Mouse (Mus musculus): Measurements from ENCODE around the gene Slc16a9.

DNA sequence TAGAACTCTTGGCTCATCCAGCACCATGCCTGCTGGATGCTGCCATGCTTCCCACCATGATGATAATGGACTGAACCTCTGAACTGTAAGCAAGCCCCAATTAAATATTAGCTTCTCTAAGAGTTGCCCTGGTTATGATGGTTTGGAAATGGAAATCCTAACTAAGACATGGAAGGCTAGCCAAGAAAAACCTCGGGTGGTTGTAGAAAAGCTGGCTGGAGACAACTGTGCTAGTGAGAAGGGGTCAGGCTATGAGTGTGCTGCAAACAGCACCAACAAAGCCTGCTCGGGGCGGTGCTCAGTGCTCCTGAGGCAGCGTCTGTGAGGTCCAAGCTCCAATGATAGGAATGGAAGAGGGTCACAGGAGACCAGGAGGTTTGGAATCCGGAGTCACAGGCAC, 65.7 kb downstream of the Slc16a9 start:
- TF ChIP-seq MYOG (IDR thresholded peaks at IDR 0.05; ENCODE audit: control insufficient read depth in 1 of 3, insufficient read depth in 1 of 3, insufficient read length in 2 of 3, low read depth in 2 of 3): no peak
- TF ChIP-seq POLR2A (IDR thresholded peaks at IDR 0.05; ENCODE audit: insufficient read length, low read depth): no peak
- TF ChIP-seq MAX (IDR thresholded peaks at IDR 0.05; ENCODE audit: low read depth): no peak
- no peak for TF ChIP-seq CEBPB (IDR thresholded peaks at IDR 0.05; ENCODE audit: insufficient read depth, poor library complexity, severe bottlenecking)
- no peak for TF ChIP-seq SRF (IDR thresholded peaks at IDR 0.05; ENCODE audit: control insufficient read depth, insufficient read length, low read depth)
- TF ChIP-seq TCF12 (IDR thresholded peaks at IDR 0.05; ENCODE audit: insufficient read depth, poor library complexity, severe bottlenecking): no peak
- TF ChIP-seq POLR2AphosphoS2 (IDR thresholded peaks at IDR 0.05; ENCODE audit: insufficient read length, low read depth): no peak
- no peak for TF ChIP-seq E2F4 (IDR thresholded peaks at IDR 0.05; ENCODE audit: insufficient read depth)
- TF ChIP-seq USF1 (IDR thresholded peaks at IDR 0.05; ENCODE audit: low read depth): no peak
